Mouse (Mus musculus) stomach, postnatal 0 days (tissue): ENCODE data around the gene Syt8.

Source experiments
- CTCF ChIP-seq: IDR thresholded peaks from 2 replicates; pipeline ENCODE4 v1.5.1; 2016; ENCODE audit warnings: antibody characterized with exemption, low read depth, mild to moderate bottlenecking, moderate library complexity
- EP300 ChIP-seq: optimal IDR thresholded peaks from 2 replicates; pipeline ENCODE3; 2016; ENCODE audit warnings: antibody characterized with exemption

GRCm38 (mm10) chr7:142419887-142420286 is 14.8 kb upstream of the Syt8 start:
- TF ChIP-seq CTCF, result no peak
- TF ChIP-seq EP300, result no peak
